Mouse (Mus musculus): ENCODE data around the gene Fam90a1b.

GRCm38 (mm10) chrX:94378734-94379133 is 12.2 kb upstream of the Fam90a1b start:
- no peak for TF ChIP-seq CTCF (IDR thresholded peaks at IDR 0.05; ENCODE audit: low read depth, low read length)
- no peak for TF ChIP-seq POLR2AphosphoS5 (IDR thresholded peaks at IDR 0.05; ENCODE audit: insufficient replicate concordance, low read depth, low read length)
- TF ChIP-seq GATA2 (IDR thresholded peaks at IDR 0.05; ENCODE audit: borderline replicate concordance, low read depth, low read length), result no peak

All from G1E (cell line).